Mouse (Mus musculus) CD8-positive naive resting alpha-beta T cell, adult 57 days (primary cell): ENCODE measurements around the gene 1700013H16Rik. TPM values are rescaled to one million over a fixed set of nuclear protein-coding genes. Genes with fewer than 3 reads are reported as not detected.

Experiments
- total RNA-seq: library from RNA; stranded (reverse); gene quantifications from one replicate; pipeline ENCODE4 v1.2.4, GENCODE M21; 2023

The 1700013H16Rik gene
- not detected for total RNA-seq

GRCm38 (mm10) chrX:53757736-53758135, at the start of gene 1700013H16Rik:
Gene 1700013H16Rik (minus strand): TSS chrX:53757831.

GRCm38 (mm10) chrX:53797519-53797918, 39.9 kb upstream of the 1700013H16Rik start, which contains the start of gene Xlr:
Gene Xlr (minus strand): TSS chrX:53797706.

GRCm38 (mm10) chrX:53776276-53776675, 18.6 kb upstream of the 1700013H16Rik start, which contains the start of gene Zfp36l3:
Gene Zfp36l3 (minus strand): TSS chrX:53776394.

GRCm38 (mm10) chrX:53724596-53724995, 33.0 kb downstream of the 1700013H16Rik start, which contains the start of gene 4930502E18Rik:
Gene 4930502E18Rik (plus strand): TSS chrX:53724826.

Other genes starting within 250 kb of the 1700013H16Rik start
- 8.5 TPM for gene Rtl8c, start 149.8 kb downstream of the 1700013H16Rik start, total RNA-seq
- not detected for gene Gm14597, start 148.9 kb downstream of the 1700013H16Rik start, total RNA-seq
- gene Rtl8a, start 114.1 kb downstream of the 1700013H16Rik start, total RNA-seq, result 15.5 TPM
- gene Rtl8b, start 87.4 kb downstream of the 1700013H16Rik start, total RNA-seq, result 24.6 TPM
- not detected for gene 4930502E18Rik, start 33.0 kb downstream of the 1700013H16Rik start, total RNA-seq
- not detected for gene Zfp36l3, start 18.6 kb upstream of the 1700013H16Rik start, total RNA-seq
- gene Xlr, start 39.9 kb upstream of the 1700013H16Rik start, total RNA-seq, result 0.80 TPM